Mouse (Mus musculus) stomach, embryonic 16.5 days (tissue): ENCODE measurements around the gene Plac8. TPM values are rescaled to one million over a fixed set of nuclear protein-coding genes. Genes with fewer than 3 reads are reported as not detected.

ENCODE experiments used
- ATAC-seq: fragments of 200-750 bp; cut with Nextera tagmentation; 2 replicates; pipeline ENCODE4 v1.8.0; 2017; ENCODE audit warnings: moderate number of reproducible peaks, moderate TSS enrichment; ENCODE audit not compliant: insufficient read depth, low FRiP score
- H3K27ac ChIP-seq: fragments of 300-500 bp; sonication (generic); 2 replicates; pipeline ENCODE4 v1.5.1; 2014; ENCODE audit warnings: low read length
- H3K27me3 ChIP-seq: fragments of 300-500 bp; sonication (generic); 2 replicates; pipeline ENCODE4 v1.6.1; 2014; ENCODE audit warnings: low read length, control low read depth, mixed read lengths; ENCODE audit not compliant: control insufficient read depth, insufficient read depth
- H3K36me3 ChIP-seq: fragments of 300-500 bp; sonication (generic); 2 replicates; pipeline ENCODE4 v1.6.1; 2014; ENCODE audit warnings: low read length; ENCODE audit not compliant: control insufficient read depth, insufficient read depth
- H3K4me1 ChIP-seq: fragments of 300-500 bp; sonication (generic); 2 replicates; pipeline ENCODE4 v1.6.1; 2014; ENCODE audit warnings: low read length, control low read depth, mixed read lengths; ENCODE audit not compliant: control insufficient read depth, insufficient read depth
- H3K4me2 ChIP-seq: fragments of 300-500 bp; sonication (generic); 2 replicates; pipeline ENCODE4 v1.6.1; 2014; ENCODE audit warnings: low read depth, low read length, mixed read lengths
- H3K4me3 ChIP-seq: fragments of 300-500 bp; sonication (generic); replicated peaks from 2 replicates; pipeline ENCODE4 v1.5.1; 2014; ENCODE audit warnings: mild to moderate bottlenecking, low read length
- H3K9ac ChIP-seq: fragments of 300-500 bp; sonication (generic); 2 replicates; pipeline ENCODE4 v1.6.1; 2014; ENCODE audit warnings: low read length
- H3K9me3 ChIP-seq: fragments of 300-500 bp; sonication (generic); replicated peaks from 2 replicates; pipeline ENCODE4 v1.6.1; 2016; ENCODE audit warnings: low read length, control low read depth; ENCODE audit not compliant: control insufficient read depth
- WGBS: fragments of 180-500 bp; shearing (Covaris S2); extraction: QIAGEN DNeasy Blood & Tissue Kit; methylation state at CpG from one replicate; pipeline ENCODE4 v1.1.7; 2014; 5-methylcytosine and 5-hydroxymethylcytosine counted together
- polyA plus RNA-seq: library from polyadenylated mRNA; unstranded; fragments of >200 nt; fragmentation: Nextera tagmentation; extraction: Ambion mirVana; gene quantifications from 2 replicates; pipeline ENCODE4 v1.2.1, GENCODE M21; 2015

The Plac8 gene
- polyA plus RNA-seq, 1 experiment from 2014 or later = 226 TPM

DNA sequence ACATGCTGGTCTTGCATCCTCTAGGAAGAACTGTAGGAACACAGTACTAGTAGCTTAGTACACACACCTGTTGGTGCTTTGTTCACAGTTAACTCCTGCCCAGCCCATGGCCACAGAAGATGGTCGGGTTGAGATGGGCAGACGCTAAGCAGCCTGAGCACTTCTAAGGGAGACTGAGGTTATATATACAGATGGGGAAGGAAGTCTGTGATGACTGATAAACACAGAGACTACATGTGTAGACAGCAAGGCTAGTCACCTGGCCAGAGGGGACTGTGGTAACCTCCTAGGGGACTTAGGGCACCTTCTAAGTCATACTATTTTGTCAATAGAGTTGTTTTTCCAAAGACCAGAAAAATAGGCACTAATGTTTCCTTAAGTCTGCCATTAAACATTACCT, 29.8 kb upstream of the Plac8 start:
- no peak overlapping the region for H3K9ac ChIP-seq
- H3K27ac ChIP-seq = no peak overlapping the region
- no peak overlapping the region for H3K4me2 ChIP-seq
- no peaks in the 10 kb centered on the region for H3K36me3 ChIP-seq
- H3K27me3 ChIP-seq = no peaks in the 10 kb centered on the region
- H3K9me3 ChIP-seq = no peaks in the 10 kb centered on the region
- 66% methylated on average over 2 of the region's 2 CpGs for WGBS
- H3K4me3 ChIP-seq = no peak overlapping the region
- no peak for ATAC-seq
- H3K4me1 ChIP-seq = peaks cover 10% of the 10 kb centered on the region

DNA sequence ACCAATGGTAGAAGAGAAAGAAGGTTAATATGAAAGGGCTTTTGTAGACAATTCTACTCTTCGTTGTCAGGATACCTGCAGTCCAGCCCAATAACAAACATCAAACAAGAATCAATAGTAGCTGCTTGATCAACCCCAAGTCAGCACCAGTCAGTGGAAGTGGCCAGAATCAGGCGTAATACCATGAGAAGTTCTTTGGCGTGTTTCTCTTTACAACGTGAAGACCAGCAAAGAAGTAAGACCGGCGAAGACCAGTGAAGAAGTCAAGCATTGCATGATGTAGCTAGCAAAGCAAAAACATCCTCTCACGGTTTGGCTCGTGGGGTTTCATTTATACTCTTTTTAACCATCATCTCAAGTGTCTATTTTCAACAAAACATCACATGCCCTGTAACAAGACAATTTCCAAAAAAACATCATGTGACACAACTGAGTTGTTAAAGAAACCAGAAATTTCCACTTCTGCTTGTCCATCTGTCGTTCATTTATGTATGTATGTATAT, 27.0 kb upstream of the Plac8 start:
- no peaks in the 10 kb centered on the region for H3K4me1 ChIP-seq
- no peaks in the 10 kb centered on the region for H3K9me3 ChIP-seq
- no peak overlapping the region for H3K4me3 ChIP-seq
- no peak for ATAC-seq
- no peaks in the 10 kb centered on the region for H3K36me3 ChIP-seq
- H3K9ac ChIP-seq = no peak overlapping the region
- H3K27me3 ChIP-seq = no peaks in the 10 kb centered on the region
- H3K27ac ChIP-seq = no peak overlapping the region
- no peak overlapping the region for H3K4me2 ChIP-seq
- WGBS = 94% methylated on average over 9 of the region's 9 CpGs

DNA sequence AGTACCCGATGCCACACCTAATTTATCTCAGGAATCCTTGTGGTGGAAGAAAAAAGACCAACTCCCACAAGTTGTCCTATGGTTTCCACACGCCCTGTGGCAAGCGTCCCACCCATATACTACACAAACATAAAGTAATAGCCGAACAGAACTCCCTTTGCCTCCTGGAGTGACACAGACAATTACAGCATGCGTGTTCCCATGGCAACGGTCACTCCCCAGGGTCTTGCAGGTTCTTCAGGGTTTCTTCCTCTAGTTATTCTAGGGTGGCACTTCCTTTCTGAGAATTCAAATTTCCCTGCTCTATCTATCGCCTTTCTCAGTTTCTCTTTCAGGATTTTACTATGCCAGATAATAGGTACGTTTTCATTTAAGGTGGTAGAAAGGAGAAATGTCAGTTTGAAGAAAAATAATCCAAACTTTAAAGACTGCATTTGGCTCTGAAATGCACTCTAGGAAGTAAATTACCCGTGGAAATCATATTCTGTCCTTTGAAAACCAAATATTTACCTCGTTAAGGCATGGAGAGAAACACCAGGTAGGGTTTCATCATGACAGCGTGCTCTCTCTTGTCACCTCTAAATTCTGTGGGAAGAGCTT, 25.9 kb upstream of the Plac8 start:
- Histone ChIP-seq H3K9me3 (peaks cover 6% of the 10 kb centered on the region; the same call in 1 of the 2 replicates), H3K4me2 (no peak overlapping the region), H3K4me3 (no peak overlapping the region), H3K9ac (no peak overlapping the region), H3K36me3 (no peaks in the 10 kb centered on the region), H3K4me1 (no peaks in the 10 kb centered on the region), H3K27ac (peak overlapping the region; percentile 42; the same call in 1 of the 2 replicates), H3K27me3 (no peaks in the 10 kb centered on the region)
- ATAC-seq = peak; percentile 65
- WGBS = 54% methylated on average over 11 of the region's 11 CpGs

DNA sequence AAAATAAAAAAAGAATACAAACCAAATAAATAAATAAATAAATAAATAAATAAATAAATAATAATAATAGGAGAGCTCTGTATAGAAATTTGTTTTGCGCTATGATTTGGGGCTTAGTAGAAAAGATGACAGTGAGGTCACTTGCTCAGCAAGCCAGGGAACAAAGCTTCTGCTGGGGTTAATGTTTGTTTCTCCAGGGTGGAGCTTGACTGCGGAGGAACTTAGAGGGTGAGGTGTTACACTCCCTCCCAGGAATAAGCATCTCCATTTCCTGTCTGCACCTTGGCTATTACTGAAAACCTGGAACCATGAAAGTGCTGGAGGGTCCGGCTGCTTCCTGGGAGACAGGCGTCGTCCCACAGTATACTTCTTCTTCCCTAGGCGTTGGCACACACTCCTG, 24.0 kb upstream of the Plac8 start:
- no peaks in the 10 kb centered on the region for H3K27me3 ChIP-seq
- peaks cover 6% of the 10 kb centered on the region; the same call in 1 of the 2 replicates for H3K9me3 ChIP-seq
- no peak overlapping the region for H3K9ac ChIP-seq
- H3K4me2 ChIP-seq = no peak overlapping the region
- H3K36me3 ChIP-seq = no peaks in the 10 kb centered on the region
- no peak overlapping the region for H3K4me3 ChIP-seq
- H3K27ac ChIP-seq = peak overlapping the region; percentile 42; the same call in 1 of the 2 replicates
- H3K4me1 ChIP-seq = no peaks in the 10 kb centered on the region
- 71% methylated on average over 6 of the region's 6 CpGs for WGBS
- peak; percentile 54; the same call in 1 of the 2 replicates for ATAC-seq

DNA sequence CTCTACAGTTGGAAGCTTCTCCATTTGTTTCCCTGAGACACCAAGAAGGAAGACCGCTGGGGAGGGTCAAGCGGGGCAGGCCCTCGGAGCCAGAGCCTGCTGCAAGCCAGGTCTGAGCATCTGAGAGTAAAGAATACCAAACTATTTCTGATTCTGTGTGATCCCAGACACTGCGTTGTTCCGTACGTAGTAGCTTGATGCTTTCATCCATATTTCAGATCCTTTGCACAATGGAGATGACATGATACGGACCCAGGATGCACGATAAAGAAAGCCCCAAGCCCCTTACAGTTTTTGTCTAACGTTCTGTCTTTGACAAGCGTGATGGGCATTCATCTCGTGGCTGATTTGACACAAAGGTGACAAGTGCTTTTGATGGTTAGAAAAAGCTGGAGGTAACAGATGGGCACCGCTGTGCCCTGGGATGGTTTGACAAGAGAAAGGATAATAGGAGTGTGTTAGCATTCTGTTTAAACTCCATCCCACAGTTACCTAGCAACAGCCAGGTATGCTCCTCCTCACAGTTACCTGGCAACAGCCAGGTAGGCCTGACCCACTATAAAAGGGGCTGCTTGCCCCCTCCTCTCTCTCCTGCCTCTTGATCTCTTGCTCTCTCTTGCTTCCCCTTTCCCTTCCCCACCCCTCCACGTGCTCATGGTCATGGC, 22.9 kb upstream of the Plac8 start:
- H3K4me1 ChIP-seq = no peaks in the 10 kb centered on the region
- 87% methylated on average over 13 of the region's 13 CpGs for WGBS
- no peak for ATAC-seq
- H3K9me3 ChIP-seq = peaks cover 6% of the 10 kb centered on the region; the same call in 1 of the 2 replicates
- H3K4me3 ChIP-seq = no peak overlapping the region
- H3K27me3 ChIP-seq = no peaks in the 10 kb centered on the region
- H3K27ac ChIP-seq = no peak overlapping the region
- no peaks in the 10 kb centered on the region for H3K36me3 ChIP-seq
- no peak overlapping the region for H3K4me2 ChIP-seq
- H3K9ac ChIP-seq = no peak overlapping the region

DNA sequence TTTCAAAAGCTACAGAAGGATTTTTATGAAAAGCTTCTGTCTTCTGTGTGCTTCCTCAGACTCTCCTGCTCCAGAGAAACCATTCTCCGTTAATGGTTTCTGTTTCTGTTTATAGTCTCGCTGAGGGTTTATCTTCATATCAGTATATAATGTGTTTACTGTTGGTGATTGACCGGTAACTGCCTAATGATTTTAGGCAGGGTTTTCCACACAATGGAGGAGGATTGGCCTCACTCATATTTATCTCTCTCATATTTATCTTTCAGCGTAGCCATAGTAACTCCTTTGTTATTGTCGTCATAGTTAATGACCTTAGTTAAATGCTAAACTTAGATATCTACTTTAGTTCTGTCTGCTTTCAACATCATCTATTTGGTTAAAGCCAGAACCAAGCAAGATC, 18.5 kb upstream of the Plac8 start:
- Histone ChIP-seq H3K4me3 (no peak overlapping the region), H3K4me2 (no peak overlapping the region), H3K9me3 (peaks cover 6% of the 10 kb centered on the region; the same call in 1 of the 2 replicates), H3K4me1 (no peaks in the 10 kb centered on the region), H3K9ac (no peak overlapping the region), H3K36me3 (no peaks in the 10 kb centered on the region), H3K27me3 (no peaks in the 10 kb centered on the region), H3K27ac (no peak overlapping the region)
- WGBS = 38% methylated on average over 5 of the region's 5 CpGs
- ATAC-seq = peak; percentile 69; the same call in 1 of the 2 replicates

DNA sequence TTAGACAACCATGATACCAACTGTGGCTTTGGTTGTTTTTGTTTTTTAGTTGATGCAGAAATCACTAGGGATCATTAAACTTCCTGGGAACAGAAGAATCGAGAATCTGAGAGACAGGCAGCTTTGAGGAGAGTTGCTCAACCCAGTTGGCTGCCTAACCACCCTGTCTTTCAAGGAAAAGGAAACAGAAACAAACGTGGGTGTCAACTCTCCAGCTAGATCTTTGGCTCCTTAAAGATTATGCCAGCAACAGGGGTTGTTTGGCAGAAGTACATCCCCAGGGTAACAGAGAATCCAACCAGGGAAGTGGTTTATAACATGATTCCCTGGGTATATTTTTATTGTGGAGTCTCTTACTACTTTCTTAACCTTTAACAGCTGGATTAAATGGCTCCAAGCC, 15.6 kb upstream of the Plac8 start:
- H3K27ac ChIP-seq = no peak overlapping the region

DNA sequence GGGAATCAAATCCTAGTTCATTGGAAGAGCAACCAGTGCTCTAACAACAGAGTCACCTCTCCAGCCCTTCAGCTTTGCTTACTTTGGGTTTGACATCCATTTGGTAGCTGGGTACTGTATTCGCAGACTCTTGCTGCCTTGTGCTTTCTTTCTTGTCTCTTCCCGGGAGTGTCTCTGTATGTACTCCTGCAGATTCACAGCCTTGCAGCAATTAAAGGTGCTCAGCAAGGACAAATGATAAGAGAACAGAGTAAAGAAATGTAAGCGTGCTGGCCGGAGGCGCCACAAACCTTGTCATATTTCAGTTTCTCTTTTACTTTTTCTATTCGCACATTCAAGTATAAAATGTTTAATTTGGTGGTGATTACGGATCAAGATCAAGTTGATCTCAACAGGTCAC, 15.1 kb upstream of the Plac8 start:
- H3K27ac ChIP-seq = no peak overlapping the region
- H3K36me3 ChIP-seq = no peaks in the 10 kb centered on the region
- no peaks in the 10 kb centered on the region for H3K9me3 ChIP-seq
- no peaks in the 10 kb centered on the region for H3K4me1 ChIP-seq
- WGBS = 72% methylated on average over 7 of the region's 7 CpGs
- H3K27me3 ChIP-seq = no peaks in the 10 kb centered on the region
- no peak overlapping the region for H3K4me3 ChIP-seq
- no peak overlapping the region for H3K4me2 ChIP-seq
- no peak for ATAC-seq
- H3K9ac ChIP-seq = no peak overlapping the region

More for the DNA sequence above, 15.6 kb upstream of the Plac8 start:
- Histone ChIP-seq H3K4me3 (no peak overlapping the region), H3K27me3 (no peaks in the 10 kb centered on the region), H3K4me1 (no peaks in the 10 kb centered on the region), H3K36me3 (no peaks in the 10 kb centered on the region), H3K9me3 (no peaks in the 10 kb centered on the region), H3K4me2 (no peak overlapping the region), H3K9ac (no peak overlapping the region)
- WGBS = 45% methylated on average over 2 of the region's 2 CpGs
- ATAC-seq = no peak

DNA sequence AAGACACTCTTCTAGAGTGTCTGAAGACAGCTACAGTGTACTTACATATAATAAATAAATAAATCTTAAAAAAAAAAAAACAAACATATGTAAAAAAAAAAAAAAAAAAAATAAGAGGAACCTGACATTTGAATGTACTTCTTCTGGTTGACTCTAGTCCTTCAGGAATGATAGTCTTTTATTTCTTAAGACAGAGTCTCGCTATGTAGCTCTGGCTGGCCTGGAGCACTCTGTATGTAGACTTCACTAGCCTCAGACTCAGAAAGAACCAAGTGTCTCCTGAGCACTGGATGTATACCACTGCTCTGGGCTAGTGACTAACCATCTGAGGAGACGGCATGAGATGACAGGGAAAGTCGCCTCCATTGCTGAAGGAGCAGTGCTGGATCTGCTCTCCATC, 13.6 kb upstream of the Plac8 start:
- no peaks in the 10 kb centered on the region for H3K4me1 ChIP-seq
- H3K27me3 ChIP-seq = no peaks in the 10 kb centered on the region
- H3K4me2 ChIP-seq = no peak overlapping the region
- H3K9me3 ChIP-seq = no peaks in the 10 kb centered on the region
- ATAC-seq = no peak
- H3K9ac ChIP-seq = no peak overlapping the region
- H3K27ac ChIP-seq = no peak overlapping the region
- H3K36me3 ChIP-seq = no peaks in the 10 kb centered on the region
- 92% methylated on average over 3 of the region's 3 CpGs for WGBS
- no peak overlapping the region for H3K4me3 ChIP-seq
